Mouse (Mus musculus) kidney, postnatal 0 days (tissue): ENCODE data around the gene Sema4b. TPM values are rescaled to one million over a fixed set of nuclear protein-coding genes. Genes with fewer than 3 reads are reported as not detected.

ENCODE experiments used
- ATAC-seq: fragments of 200-750 bp; cut with Nextera tagmentation; replicated peaks from 2 replicates; pipeline ENCODE4 v1.8.0; 2017; ENCODE audit warnings: low read depth, moderate number of reproducible peaks, moderate TSS enrichment, moderate library complexity; ENCODE audit not compliant: low FRiP score
- DNase-seq: peaks from one replicate; pipeline ENCODE4 v3.0.0-alpha.2; 2016; ENCODE audit warnings: low spot score
- H3K27ac ChIP-seq: fragments of 300-500 bp; sonication (generic); 2 replicates; pipeline ENCODE4 v1.5.1; 2014; ENCODE audit warnings: mild to moderate bottlenecking
- H3K27me3 ChIP-seq: fragments of 300-500 bp; sonication (generic); 2 replicates; pipeline ENCODE4 v1.6.1; 2014; ENCODE audit warnings: low read length, mixed read lengths; ENCODE audit not compliant: insufficient read depth
- H3K36me3 ChIP-seq: fragments of 300-500 bp; sonication (generic); 2 replicates; pipeline ENCODE4 v1.6.1; 2014; ENCODE audit warnings: low read length, mixed read lengths; ENCODE audit not compliant: insufficient read depth
- H3K4me1 ChIP-seq: fragments of 300-500 bp; sonication (generic); replicated peaks from 2 replicates; pipeline ENCODE4 v1.6.1; 2014; ENCODE audit warnings: antibody characterized with exemption, low read length, mixed read lengths; ENCODE audit not compliant: insufficient read depth
- H3K4me2 ChIP-seq: fragments of 300-500 bp; sonication (generic); 2 replicates; pipeline ENCODE4 v1.6.1; 2014; ENCODE audit warnings: mild to moderate bottlenecking, low read length, moderate library complexity, mixed read lengths
- H3K4me3 ChIP-seq: fragments of 300-500 bp; sonication (generic); replicated peaks from 2 replicates; pipeline ENCODE4 v1.5.1; 2014; ENCODE audit warnings: low read depth, low read length
- H3K9ac ChIP-seq: fragments of 300-500 bp; sonication (generic); 2 replicates; pipeline ENCODE4 v1.6.1; 2014; ENCODE audit warnings: low read depth, low read length
- H3K9me3 ChIP-seq: fragments of 300-500 bp; sonication (generic); replicated peaks from 2 replicates; pipeline ENCODE4 v1.6.1; 2016; ENCODE audit warnings: low read length, inconsistent platforms, mixed read lengths
- CTCF ChIP-seq: IDR thresholded peaks from 2 replicates; pipeline ENCODE4 v1.5.1; 2016; ENCODE audit warnings: antibody characterized with exemption, low read depth, mild to moderate bottlenecking, moderate library complexity
- WGBS: fragments of 180-500 bp; shearing (Covaris S2); extraction: QIAGEN DNeasy Blood & Tissue Kit; methylation state at CpG from one replicate; pipeline ENCODE4 v1.1.7; 2014; 5-methylcytosine and 5-hydroxymethylcytosine counted together
- polyA plus RNA-seq: library from polyadenylated mRNA; unstranded; fragments of >200 nt; fragmentation: Nextera tagmentation; extraction: Ambion mirVana; gene quantifications from 2 replicates; pipeline ENCODE4 v1.2.1, GENCODE M21; 2015

The Sema4b gene
- polyA plus RNA-seq, 1 experiment from 2014 or later, result 21.2 TPM

DNA sequence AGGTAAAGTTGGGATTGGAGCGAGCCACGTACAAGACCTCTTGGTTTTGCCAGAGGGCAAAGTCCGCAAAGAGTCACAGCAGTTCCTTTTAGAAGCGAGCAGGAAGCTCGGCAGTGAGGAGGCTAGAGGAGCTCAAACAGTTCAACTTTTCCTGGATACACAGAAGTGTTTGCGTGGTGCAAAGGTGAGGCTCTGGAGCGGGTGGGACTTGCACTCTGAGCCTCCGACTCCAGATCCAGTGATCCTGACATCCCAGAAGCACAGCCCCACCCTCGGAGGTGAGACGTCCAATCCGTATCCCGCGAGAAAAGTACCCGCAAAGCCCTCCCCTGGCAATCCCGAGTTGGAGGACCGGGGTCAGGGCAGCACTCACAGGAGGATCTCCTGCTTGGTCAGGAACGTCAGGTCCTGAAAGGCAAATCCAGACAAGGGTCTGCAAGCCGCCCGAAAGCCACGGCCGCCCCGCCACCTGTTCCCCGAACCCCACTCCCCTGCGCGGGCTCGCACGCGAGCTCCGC, 45.4 kb downstream of the Sema4b start:
- no peak for TF ChIP-seq CTCF
- DNase-seq (peak; percentile 43), ATAC-seq (peak; percentile 68)
- H3K27me3 ChIP-seq, result no peaks in the 10 kb centered on the region
- H3K9ac ChIP-seq, result peak overlapping the region; percentile 68
- H3K27ac ChIP-seq, result peak overlapping the region; percentile 88
- peak overlapping the region; percentile 89 for H3K4me2 ChIP-seq
- peaks cover 8% of the 10 kb centered on the region; the same call in 1 of the 2 replicates for H3K36me3 ChIP-seq
- H3K4me3 ChIP-seq, result peak overlapping the region; percentile 71
- 1% methylated on average over 29 of the region's 29 CpGs for WGBS
- peaks cover 16% of the 10 kb centered on the region; the same call in 1 of the 2 replicates for H3K4me1 ChIP-seq
- no peaks in the 10 kb centered on the region for H3K9me3 ChIP-seq

DNA sequence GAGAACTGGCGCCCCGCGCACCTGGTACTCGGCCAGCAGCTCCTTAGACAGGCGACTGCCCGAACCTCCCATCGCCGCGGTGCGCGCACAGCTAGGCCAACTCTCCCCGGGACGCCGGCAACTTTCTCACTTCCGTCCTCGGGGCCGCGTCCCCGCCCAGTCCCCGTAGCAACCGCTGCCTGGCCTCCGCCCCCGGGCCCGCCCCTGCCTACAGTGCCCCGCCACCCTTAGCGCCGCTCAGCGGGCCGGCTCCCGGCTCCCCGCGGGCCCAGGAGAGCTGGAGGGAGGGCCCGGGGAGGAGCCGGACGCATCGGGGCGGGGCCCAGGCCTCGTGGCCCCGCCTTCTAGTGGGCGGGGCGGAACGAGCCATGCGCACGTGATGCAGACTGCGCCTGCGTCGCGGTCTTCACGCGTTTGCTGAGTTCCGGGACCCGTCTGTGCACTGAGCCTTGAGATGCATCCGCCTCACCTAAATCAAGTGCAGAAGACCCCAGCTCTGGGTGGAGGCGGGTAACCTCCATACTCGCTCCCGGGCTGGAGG, 45.9 kb downstream of the Sema4b start, which contains the start of the genes Cib1 and Gdpgp1:
Gene Cib1, minus strand, starts transcription at position 325 of the 541 bp plus-strand sequence.
Gene Gdpgp1, plus strand, starts transcription at position 377 of the 541 bp plus-strand sequence.
- H3K9ac ChIP-seq, result peak within 1 kb of the TSS; percentile 68
- ATAC-seq (peak; percentile 98), DNase-seq (peak; percentile 97)
- H3K9me3 ChIP-seq, result no peaks in the 10 kb centered on the region
- H3K4me2 ChIP-seq, result peak within 1 kb of the TSS; percentile 89
- peak within 1 kb of the TSS; percentile 71 for H3K4me3 ChIP-seq
- H3K36me3 ChIP-seq, result peaks cover 3% of the 10 kb centered on the region; the same call in 1 of the 2 replicates
- no peak for TF ChIP-seq CTCF
- peaks cover 16% of the 10 kb centered on the region; the same call in 1 of the 2 replicates for H3K4me1 ChIP-seq
- WGBS, result under 1% methylated on average over 56 of the region's 56 CpGs
- no peaks in the 10 kb centered on the region for H3K27me3 ChIP-seq
- H3K27ac ChIP-seq, result peak within 1 kb of the TSS; percentile 88

DNA sequence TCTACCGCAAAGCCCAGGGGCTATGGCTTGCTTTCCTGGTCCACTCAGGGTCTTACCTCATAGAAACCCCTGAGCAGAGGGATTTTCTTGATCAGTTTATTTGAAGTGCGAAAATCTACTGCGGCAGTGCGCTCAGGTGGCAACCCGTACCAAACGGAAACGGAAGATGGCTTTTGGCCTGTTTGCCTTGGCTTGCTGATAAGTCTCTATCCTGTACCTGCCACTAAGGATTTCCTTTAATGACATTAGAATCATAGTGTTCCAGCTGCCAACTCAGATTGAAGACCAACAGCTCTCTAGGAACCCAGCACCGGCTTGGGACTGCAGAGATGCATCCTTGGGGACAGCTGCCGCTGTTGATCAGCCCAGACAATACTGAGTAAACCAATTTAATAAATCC, 47.2 kb downstream of the Sema4b start:
- Histone ChIP-seq H3K4me2 (peak overlapping the region; percentile 89), H3K27me3 (no peaks in the 10 kb centered on the region), H3K27ac (no peak overlapping the region), H3K9ac (peak overlapping the region; percentile 37; the same call in 1 of the 2 replicates), H3K36me3 (peaks cover 5% of the 10 kb centered on the region; the same call in 1 of the 2 replicates), H3K9me3 (no peaks in the 10 kb centered on the region), H3K4me3 (no peak overlapping the region), H3K4me1 (peaks cover 16% of the 10 kb centered on the region; the same call in 1 of the 2 replicates)
- WGBS, result 66% methylated on average over 9 of the region's 9 CpGs
- DNase-seq, result no peak
- ATAC-seq, result no peak
- no peak for TF ChIP-seq CTCF

DNA sequence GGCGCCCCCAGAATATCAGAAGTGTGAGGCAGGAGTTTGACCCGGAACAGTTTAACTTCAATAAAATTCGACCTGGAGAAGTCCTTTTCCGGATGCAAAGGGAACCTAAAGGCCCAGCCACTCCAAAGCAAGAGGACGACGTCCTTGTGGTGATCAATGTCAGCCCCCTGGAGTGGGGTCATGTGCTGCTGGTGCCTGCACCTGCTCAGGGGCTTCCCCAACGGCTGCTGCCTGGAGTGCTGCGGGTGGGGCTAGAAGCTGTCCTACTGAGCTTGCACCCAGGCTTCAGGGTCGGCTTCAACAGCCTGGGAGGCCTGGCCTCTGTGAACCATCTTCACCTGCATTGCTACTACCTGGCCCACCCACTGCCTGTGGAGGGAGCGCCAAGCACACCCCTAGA, 51.9 kb downstream of the Sema4b start:
- DNase-seq, result no peak
- no peak overlapping the region for H3K4me3 ChIP-seq
- 87% methylated on average over 10 of the region's 10 CpGs for WGBS

DNA sequence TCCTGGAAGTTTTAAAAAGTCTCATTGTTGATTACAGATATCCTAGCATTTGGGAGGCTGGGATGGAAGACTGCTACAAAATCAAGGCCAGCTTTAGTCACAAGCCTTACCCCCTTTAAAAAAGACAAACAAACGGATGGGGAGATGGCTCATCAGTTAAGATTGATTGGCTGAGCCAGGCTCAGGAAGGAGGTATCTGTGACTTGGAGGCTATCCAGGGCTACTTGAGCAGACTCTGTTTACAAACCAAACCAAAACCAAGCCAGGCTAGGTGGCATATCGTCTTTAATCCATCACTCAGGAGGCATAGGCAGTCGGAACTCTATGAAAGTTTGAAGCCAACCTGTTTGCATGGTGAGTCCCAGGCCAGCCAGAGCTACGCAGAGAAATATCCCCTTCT, 55.0 kb downstream of the Sema4b start:
- H3K9me3 ChIP-seq, result no peaks in the 10 kb centered on the region
- H3K27ac ChIP-seq, result no peak overlapping the region
- H3K4me3 ChIP-seq, result no peak overlapping the region
- 76% methylated on average over 4 of the region's 4 CpGs for WGBS
- H3K36me3 ChIP-seq, result peaks cover 16% of the 10 kb centered on the region
- H3K9ac ChIP-seq, result no peak overlapping the region
- TF ChIP-seq CTCF, result no peak
- no peak overlapping the region for H3K4me2 ChIP-seq
- no peak for ATAC-seq
- no peaks in the 10 kb centered on the region for H3K4me1 ChIP-seq
- H3K27me3 ChIP-seq, result no peaks in the 10 kb centered on the region
- no peak for DNase-seq

More for the DNA sequence above, 51.9 kb downstream of the Sema4b start:
- Histone ChIP-seq H3K36me3 (peaks cover 16% of the 10 kb centered on the region), H3K27ac (no peak overlapping the region), H3K9me3 (no peaks in the 10 kb centered on the region), H3K4me1 (no peaks in the 10 kb centered on the region), H3K4me2 (no peak overlapping the region), H3K9ac (no peak overlapping the region), H3K27me3 (no peaks in the 10 kb centered on the region)
- ATAC-seq, result no peak
- no peak for TF ChIP-seq CTCF

DNA sequence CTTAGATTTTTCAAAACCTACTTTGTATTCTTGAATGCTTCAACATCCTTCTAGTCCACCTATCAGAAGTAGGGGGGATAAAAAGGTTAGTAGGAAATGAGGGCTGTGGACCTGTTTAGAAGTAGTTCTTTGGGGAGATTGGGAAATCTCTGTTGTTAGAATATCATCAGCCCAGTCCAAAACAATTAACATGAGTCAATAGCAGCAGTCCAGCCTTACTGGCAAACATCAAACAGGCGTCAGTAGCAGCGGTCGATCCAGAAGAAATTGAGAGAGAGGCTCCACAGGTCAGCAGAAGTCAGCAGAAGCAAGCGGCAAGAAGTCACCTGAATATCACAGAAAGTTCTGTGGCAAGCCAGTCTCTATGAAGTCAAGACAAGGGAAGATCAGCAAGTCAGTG, 58.2 kb downstream of the Sema4b start:
- 95% methylated on average over 4 of the region's 4 CpGs for WGBS
- Histone ChIP-seq H3K9ac (no peak overlapping the region), H3K27ac (no peak overlapping the region), H3K27me3 (no peaks in the 10 kb centered on the region), H3K4me2 (no peak overlapping the region), H3K4me3 (no peak overlapping the region), H3K9me3 (no peaks in the 10 kb centered on the region), H3K4me1 (no peaks in the 10 kb centered on the region), H3K36me3 (0 out of 2 replicates have a peak, but pooled peaks cover 6% of the 10 kb centered on the region)
- DNase-seq (no peak), ATAC-seq (no peak)
- no peak for TF ChIP-seq CTCF
